Mouse (Mus musculus) forebrain, embryonic 13.5 days (tissue): ENCODE results near the gene Sbf2. TPM values are rescaled to one million over a fixed set of nuclear protein-coding genes. Genes with fewer than 3 reads are reported as not detected.
A peak's percentile ranks its signal among the peaks of the same experiment; 100 is the strongest.
"Not testable (repeated sequence)": the region's sequence is repeated elsewhere in the genome, so short reads cannot be mapped to it uniquely, and the experiment has no call there.

Experiments
- ATAC-seq: fragments of 200-750 bp; cut with Nextera tagmentation; 2 replicates; pipeline ENCODE4 v1.8.0; 2017
- H3K27ac ChIP-seq: fragments of 300-500 bp; sonication (generic); 2 replicates; pipeline ENCODE4 v1.5.1; 2015; ENCODE audit warnings: inconsistent platforms, mild to moderate bottlenecking, moderate library complexity
- H3K27me3 ChIP-seq: fragments of 300-500 bp; sonication (generic); 2 replicates; pipeline ENCODE4 v1.6.1; 2015; ENCODE audit warnings: mild to moderate bottlenecking, inconsistent platforms
- H3K36me3 ChIP-seq: fragments of 300-500 bp; sonication (generic); 2 replicates; pipeline ENCODE4 v1.6.1; 2015; ENCODE audit warnings: mild to moderate bottlenecking, inconsistent platforms; ENCODE audit not compliant: poor library complexity, severe bottlenecking
- H3K4me1 ChIP-seq: fragments of 300-500 bp; sonication (generic); 2 replicates; pipeline ENCODE4 v1.6.1; 2015; ENCODE audit warnings: inconsistent platforms
- H3K4me2 ChIP-seq: fragments of 300-500 bp; sonication (generic); 2 replicates; pipeline ENCODE4 v1.6.1; 2015; ENCODE audit warnings: inconsistent platforms, mild to moderate bottlenecking, moderate library complexity
- H3K4me3 ChIP-seq: fragments of 300-500 bp; sonication (generic); 2 replicates; pipeline ENCODE4 v1.5.1; 2015; ENCODE audit warnings: mild to moderate bottlenecking, inconsistent platforms
- H3K9ac ChIP-seq: fragments of 300-500 bp; sonication (generic); 2 replicates; pipeline ENCODE4 v1.6.1; 2015; ENCODE audit warnings: mild to moderate bottlenecking, inconsistent platforms
- H3K9me3 ChIP-seq: fragments of 300-500 bp; sonication (generic); replicated peaks from 2 replicates; pipeline ENCODE4 v1.6.1; 2016; ENCODE audit warnings: inconsistent platforms
- WGBS: fragments of 180-500 bp; shearing (Covaris S2); methylation state at CpG from one replicate; pipeline ENCODE4 v1.1.7; 2015; 5-methylcytosine and 5-hydroxymethylcytosine counted together
- polyA plus RNA-seq: library from polyadenylated mRNA; unstranded; fragments of >200 nt; fragmentation: Nextera tagmentation; extraction: Ambion mirVana; gene quantifications from 2 replicates; pipeline ENCODE4 v1.2.1, GENCODE M21; 2015

Gene Sbf2
- polyA plus RNA-seq, 1 experiment from 2014 or later: 51.8 TPM

GRCm38 (mm10) chr7:110543341-110543740 is 71.4 kb downstream of the Sbf2 start:
- no peak overlapping the region for H3K4me3 ChIP-seq
- no peaks in the 10 kb centered on the region for H3K36me3 ChIP-seq
- H3K4me1 ChIP-seq: no peaks in the 10 kb centered on the region; the same call in 1 of the 2 replicates
- 93% methylated on average over 6 of the region's 6 CpGs for WGBS
- no peak overlapping the region for H3K4me2 ChIP-seq
- no peak for ATAC-seq
- no peak overlapping the region for H3K9ac ChIP-seq
- no peaks in the 10 kb centered on the region for H3K27me3 ChIP-seq
- H3K27ac ChIP-seq: no peak overlapping the region
- no peaks in the 10 kb centered on the region for H3K9me3 ChIP-seq

GRCm38 (mm10) chr7:110539266-110539665 is 75.5 kb downstream of the Sbf2 start:
- Histone ChIP-seq H3K4me1 (no peaks in the 10 kb centered on the region; the same call in 1 of the 2 replicates), H3K36me3 (no peaks in the 10 kb centered on the region), H3K9ac (no peak overlapping the region), H3K4me2 (no peak overlapping the region), H3K4me3 (no peak overlapping the region), H3K9me3 (no peaks in the 10 kb centered on the region), H3K27ac (no peak overlapping the region), H3K27me3 (no peaks in the 10 kb centered on the region)
- no peak for ATAC-seq
- 52% methylated on average over 2 of the region's 2 CpGs for WGBS

GRCm38 (mm10) chr7:110530295-110530694 is 84.4 kb downstream of the Sbf2 start:
- not testable (repeated sequence) for H3K27ac ChIP-seq, ATAC-seq, H3K36me3 ChIP-seq, H3K4me1 ChIP-seq, H3K9me3 ChIP-seq, H3K9ac ChIP-seq, H3K4me3 ChIP-seq, H3K4me2 ChIP-seq, H3K27me3 ChIP-seq

- H3K4me3 ChIP-seq: no peak overlapping the region
- H3K36me3 ChIP-seq: no peaks in the 10 kb centered on the region
- WGBS: 11% methylated on average over 1 of the region's 1 CpGs
- no peaks in the 10 kb centered on the region for H3K4me1 ChIP-seq
- no peak for ATAC-seq
- H3K9ac ChIP-seq: no peak overlapping the region
- H3K27me3 ChIP-seq: no peaks in the 10 kb centered on the region
- H3K4me2 ChIP-seq: no peak overlapping the region
- no peaks in the 10 kb centered on the region for H3K9me3 ChIP-seq
- H3K27ac ChIP-seq: no peak overlapping the region
Observed at GRCm38 (mm10) chr7:110525090-110525775, 89.5 kb downstream of the Sbf2 start.

- 0 out of 2 replicates have a peak, but pooled peaks have one; percentile 24 for ATAC-seq
- no peak overlapping the region for H3K27ac ChIP-seq
- H3K9ac ChIP-seq: no peak overlapping the region
- no peak overlapping the region for H3K4me3 ChIP-seq
- peaks cover 5% of the 10 kb centered on the region; the same call in 1 of the 2 replicates for H3K4me1 ChIP-seq
- no peaks in the 10 kb centered on the region; the same call in 1 of the 2 replicates for H3K9me3 ChIP-seq
- H3K36me3 ChIP-seq: no peaks in the 10 kb centered on the region
- no peak overlapping the region for H3K4me2 ChIP-seq
- 93% methylated on average over 2 of the region's 2 CpGs for WGBS
- no peaks in the 10 kb centered on the region for H3K27me3 ChIP-seq
Observed at GRCm38 (mm10) chr7:110516241-110517220, 98.2 kb downstream of the Sbf2 start.

GRCm38 (mm10) chr7:110514131-110514530 is 100.6 kb downstream of the Sbf2 start:
- Histone ChIP-seq H3K36me3 (no peaks in the 10 kb centered on the region), H3K9me3 (no peaks in the 10 kb centered on the region; the same call in 1 of the 2 replicates), H3K4me3 (no peak overlapping the region), H3K27me3 (no peaks in the 10 kb centered on the region), H3K4me1 (peaks cover 5% of the 10 kb centered on the region; the same call in 1 of the 2 replicates), H3K9ac (no peak overlapping the region), H3K4me2 (no peak overlapping the region), H3K27ac (no peak overlapping the region)
- ATAC-seq: no peak

GRCm38 (mm10) chr7:110498653-110499052 is 116.1 kb downstream of the Sbf2 start:
- H3K9ac ChIP-seq: no peak overlapping the region
- H3K27ac ChIP-seq: no peak overlapping the region
- H3K4me2 ChIP-seq: no peak overlapping the region
- no peak for ATAC-seq
- H3K36me3 ChIP-seq: no peaks in the 10 kb centered on the region
- WGBS: 83% methylated on average over 1 of the region's 1 CpGs
- H3K4me3 ChIP-seq: no peak overlapping the region
- H3K9me3 ChIP-seq: no peaks in the 10 kb centered on the region
- no peaks in the 10 kb centered on the region for H3K27me3 ChIP-seq
- H3K4me1 ChIP-seq: no peaks in the 10 kb centered on the region

- WGBS: 92% methylated on average over 5 of the region's 5 CpGs
- H3K36me3 ChIP-seq: no peaks in the 10 kb centered on the region
- no peak for ATAC-seq
- no peaks in the 10 kb centered on the region for H3K9me3 ChIP-seq
- H3K4me3 ChIP-seq: no peak overlapping the region
- no peak overlapping the region for H3K27ac ChIP-seq
- H3K4me2 ChIP-seq: no peak overlapping the region
- H3K27me3 ChIP-seq: no peaks in the 10 kb centered on the region
- H3K9ac ChIP-seq: no peak overlapping the region
- no peaks in the 10 kb centered on the region for H3K4me1 ChIP-seq
Observed at GRCm38 (mm10) chr7:110491038-110491437, 123.7 kb downstream of the Sbf2 start.

GRCm38 (mm10) chr7:110485051-110485450 is 129.7 kb downstream of the Sbf2 start:
- no peak for ATAC-seq
- 92% methylated on average over 5 of the region's 5 CpGs for WGBS

GRCm38 (mm10) chr7:110470987-110471386 is 143.7 kb downstream of the Sbf2 start:
- Histone ChIP-seq H3K4me3 (no peak overlapping the region), H3K4me1 (no peaks in the 10 kb centered on the region)

More at GRCm38 (mm10) chr7:110485051-110485450, 129.7 kb downstream of the Sbf2 start:
- Histone ChIP-seq H3K27ac (no peak overlapping the region), H3K4me1 (no peaks in the 10 kb centered on the region), H3K36me3 (peaks cover 5% of the 10 kb centered on the region), H3K9me3 (no peaks in the 10 kb centered on the region), H3K4me3 (no peak overlapping the region), H3K4me2 (no peak overlapping the region), H3K27me3 (no peaks in the 10 kb centered on the region), H3K9ac (no peak overlapping the region)

GRCm38 (mm10) chr7:110463471-110463870 is 151.3 kb downstream of the Sbf2 start:
- Histone ChIP-seq H3K9ac (no peak overlapping the region), H3K27me3 (no peaks in the 10 kb centered on the region), H3K9me3 (no peaks in the 10 kb centered on the region), H3K4me3 (no peak overlapping the region), H3K36me3 (no peaks in the 10 kb centered on the region), H3K4me2 (no peak overlapping the region), H3K27ac (no peak overlapping the region), H3K4me1 (no peaks in the 10 kb centered on the region)
- 91% methylated on average over 5 of the region's 5 CpGs for WGBS
- ATAC-seq: no peak

More at GRCm38 (mm10) chr7:110470987-110471386, 143.7 kb downstream of the Sbf2 start:
- no peak for ATAC-seq
- WGBS: 89% methylated on average over 6 of the region's 6 CpGs
- no peaks in the 10 kb centered on the region for H3K9me3 ChIP-seq
- H3K27ac ChIP-seq: no peak overlapping the region
- no peaks in the 10 kb centered on the region for H3K27me3 ChIP-seq
- H3K4me2 ChIP-seq: no peak overlapping the region
- no peaks in the 10 kb centered on the region for H3K36me3 ChIP-seq
- no peak overlapping the region for H3K9ac ChIP-seq

GRCm38 (mm10) chr7:110432301-110432700 is 182.4 kb downstream of the Sbf2 start:
- 23% methylated on average over 4 of the region's 4 CpGs for WGBS

More at GRCm38 (mm10) chr7:110432301-110432700, 182.4 kb downstream of the Sbf2 start:
- no peaks in the 10 kb centered on the region for H3K4me1 ChIP-seq
- no peak overlapping the region for H3K27ac ChIP-seq
- no peaks in the 10 kb centered on the region for H3K9me3 ChIP-seq
- H3K27me3 ChIP-seq: no peaks in the 10 kb centered on the region
- no peak for ATAC-seq
- peaks cover 10% of the 10 kb centered on the region; the same call in 1 of the 2 replicates for H3K36me3 ChIP-seq
- no peak overlapping the region for H3K4me2 ChIP-seq
- H3K9ac ChIP-seq: no peak overlapping the region
- no peak overlapping the region for H3K4me3 ChIP-seq
